Mouse (Mus musculus): ENCODE data around the gene Olfr688. TPM values are rescaled to one million over a fixed set of nuclear protein-coding genes. Genes with fewer than 3 reads are reported as not detected.

The Olfr688 gene
- not detected in 2 replicates for polyA plus RNA-seq (2012; rRNA removed)

DNA sequence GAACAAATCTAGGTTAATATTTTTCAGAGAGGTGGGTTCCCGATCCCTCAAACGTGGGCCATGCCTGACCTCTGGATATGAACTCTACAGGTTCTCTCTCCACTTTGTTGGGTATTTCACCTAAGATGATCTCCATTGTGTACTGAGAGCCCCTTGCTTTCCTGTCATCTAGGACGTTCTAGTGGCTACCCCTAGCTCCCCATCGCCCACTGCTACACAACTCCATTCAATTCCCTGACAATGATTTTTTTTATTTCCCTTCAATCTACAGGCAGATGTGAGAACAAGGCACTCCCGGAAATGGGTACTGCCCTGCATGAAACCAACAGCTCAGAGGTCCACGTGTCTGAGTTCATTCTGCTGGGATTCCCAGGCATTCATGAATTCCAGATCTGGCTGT is at the start of gene Olfr688:
TSS of gene Olfr688 (plus strand) at position 301 of the 400 bp plus-strand sequence.

DNA sequence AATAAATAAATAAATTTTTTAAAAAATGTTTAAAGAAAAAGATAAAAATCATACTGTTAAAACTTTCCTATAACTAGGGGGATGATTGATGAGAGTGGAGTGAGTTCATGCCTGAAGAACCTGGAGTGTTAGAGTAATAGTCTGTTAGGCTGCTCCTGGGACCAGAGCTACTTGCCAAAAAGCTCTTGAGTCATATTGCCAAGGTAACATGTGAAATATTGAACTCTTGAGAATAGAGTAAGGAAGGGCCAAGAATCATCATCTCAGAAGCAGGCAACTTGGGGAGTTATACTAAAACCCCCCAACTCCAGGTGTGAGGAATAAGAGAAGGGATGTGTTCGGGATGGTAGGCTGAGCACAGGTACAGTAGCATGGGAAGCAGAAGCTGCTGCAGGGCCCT is 23.0 kb downstream of the Olfr688 start, which contains the start of gene Olfr689:
TSS of gene Olfr689 (plus strand) at position 301 of the 400 bp plus-strand sequence.

DNA sequence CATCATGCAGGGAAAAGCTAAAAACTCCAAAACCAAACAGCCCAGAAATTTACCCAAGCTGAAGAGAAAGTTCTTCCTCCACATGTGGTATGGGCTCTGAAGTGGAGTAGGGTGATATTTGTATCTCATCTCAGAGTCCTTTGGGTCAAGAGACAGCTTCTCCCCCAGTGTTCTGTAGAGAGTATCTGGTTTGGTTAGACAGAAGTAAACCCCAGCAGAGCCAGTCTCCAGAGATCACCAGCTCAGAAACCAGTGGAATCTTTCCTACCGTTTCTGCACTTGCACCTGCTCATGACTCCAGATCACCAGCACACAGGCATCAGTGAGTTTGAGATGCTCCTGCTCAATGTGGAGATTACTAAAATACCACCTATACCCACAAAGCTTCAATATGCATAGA is 46.1 kb downstream of the Olfr688 start, which contains the start of gene Olfr690:
TSS of gene Olfr690 (minus strand) at position 101 of the 400 bp plus-strand sequence.

Other genes starting within 250 kb of the Olfr688 start
- gene Olfr677, start 236.7 kb upstream of the Olfr688 start, polyA plus RNA-seq (2012; rRNA removed) = not detected in 2 replicates
- gene Olfr678, start 223.6 kb upstream of the Olfr688 start, polyA plus RNA-seq (2012; rRNA removed) = not detected in 2 replicates
- not detected in 2 replicates for gene Olfr679, start 206.9 kb upstream of the Olfr688 start, polyA plus RNA-seq (2012; rRNA removed)
- gene Olfr680-ps1, start 195.3 kb upstream of the Olfr688 start, polyA plus RNA-seq (2012; rRNA removed) = not detected in 2 replicates
- not detected in 2 replicates for gene Olfr681, start 171.3 kb upstream of the Olfr688 start, polyA plus RNA-seq (2012; rRNA removed)
- not detected in 2 replicates for gene Olfr683, start 141.1 kb upstream of the Olfr688 start, polyA plus RNA-seq (2012; rRNA removed)
- gene Olfr684, start 124.4 kb upstream of the Olfr688 start, polyA plus RNA-seq (2012; rRNA removed) = not detected in 2 replicates
- not detected in 2 replicates for gene Olfr685, start 102.1 kb upstream of the Olfr688 start, polyA plus RNA-seq (2012; rRNA removed)
- not detected in 2 replicates for gene Olfr686, start 80.6 kb upstream of the Olfr688 start, polyA plus RNA-seq (2012; rRNA removed)
- gene Olfr689, start 23.1 kb downstream of the Olfr688 start, polyA plus RNA-seq (2012; rRNA removed) = not detected in 2 replicates
- gene Olfr690, start 46.0 kb downstream of the Olfr688 start, polyA plus RNA-seq (2012; rRNA removed) = 0.10 TPM in 1 of 2 replicates, not detected in the other
- 0.05 and 0.14 TPM in 2 replicates for gene Olfr691, start 54.2 kb downstream of the Olfr688 start, polyA plus RNA-seq (2012; rRNA removed)
- not detected in 2 replicates for gene Olfr692, start 80.1 kb downstream of the Olfr688 start, polyA plus RNA-seq (2012; rRNA removed)
- gene Gm5901, start 86.9 kb downstream of the Olfr688 start, polyA plus RNA-seq (2012; rRNA removed) = not detected in 2 replicates
- gene Fam160a2, start 112.0 kb downstream of the Olfr688 start, polyA plus RNA-seq (2012; rRNA removed) = 29.4 and 38.9 TPM in 2 replicates
- 0.20 and 0.24 TPM in 2 replicates for gene Cnga4, start 116.5 kb downstream of the Olfr688 start, polyA plus RNA-seq (2012; rRNA removed)
- 0.14 and 0.17 TPM in 2 replicates for gene Cckbr, start 137.6 kb downstream of the Olfr688 start, polyA plus RNA-seq (2012; rRNA removed)
- gene Cavin3, start 194.2 kb downstream of the Olfr688 start, polyA plus RNA-seq (2012; rRNA removed) = 17.6 and 19.0 TPM in 2 replicates

Data from central nervous system, embryonic 11.5 days (tissue).